Mouse (Mus musculus): ENCODE results near the gene Orai1. TPM values are rescaled to one million over a fixed set of nuclear protein-coding genes. Genes with fewer than 3 reads are reported as not detected.

Gene Orai1
- polyA plus RNA-seq, 1 experiment from 2014 or later = 14.3 TPM

DNA sequence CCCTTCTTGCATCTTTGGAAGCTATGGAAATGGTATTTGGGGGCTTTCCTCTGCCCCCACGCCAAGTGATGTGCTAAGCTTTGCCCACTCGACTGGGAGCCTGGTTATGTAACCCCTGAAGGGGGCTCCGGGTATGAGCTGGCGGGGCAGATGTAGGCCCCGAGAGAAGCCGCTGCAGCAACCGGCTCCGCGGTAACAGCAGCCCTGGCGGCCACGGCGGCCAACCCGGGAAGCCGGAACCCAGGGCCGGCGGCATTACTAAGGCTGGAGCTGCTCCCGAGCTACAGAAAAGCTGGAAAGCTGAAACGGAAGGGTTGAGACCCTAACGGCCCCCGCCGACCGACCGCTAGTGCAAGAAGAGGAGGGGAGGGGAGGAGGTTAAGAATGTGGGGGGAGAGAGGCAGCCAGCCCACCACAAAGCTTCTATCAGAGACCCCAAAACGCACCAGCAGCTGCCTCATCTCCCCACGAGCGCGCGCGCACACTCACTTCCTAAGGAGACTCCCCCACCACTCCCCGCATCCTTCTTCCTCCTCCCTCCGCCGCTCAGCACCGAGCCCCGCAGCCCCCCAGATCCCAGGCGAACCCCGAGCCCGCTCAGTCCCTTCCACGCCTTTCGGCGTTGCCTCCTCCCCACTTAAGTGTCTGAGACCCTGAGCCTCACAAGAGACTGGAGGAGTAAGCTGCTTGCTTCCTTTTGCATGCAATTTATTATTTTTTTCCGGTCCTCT lies 26.7 kb upstream of the Orai1 start:
- Histone ChIP-seq H3K4me2 (peak overlapping the region; percentile 98), H3K9me3 (no peaks in the 10 kb centered on the region), H3K27me3 (no peaks in the 10 kb centered on the region), H3K27ac (replicated peaks) (peak overlapping the region; percentile 77), H3K4me1 (replicated peaks) (peaks cover 54% of the 10 kb centered on the region), H3K4me3 (peak overlapping the region; percentile 78), H3K9ac (peak overlapping the region; percentile 68), H3K36me3 (no peaks in the 10 kb centered on the region)
- under 1% methylated on average over 37 of the region's 41 CpGs for WGBS
- 0 out of 2 replicates have a peak, but pooled peaks have one; percentile 23 for ATAC-seq (ENCODE audit: low FRiP score, low read depth)

DNA sequence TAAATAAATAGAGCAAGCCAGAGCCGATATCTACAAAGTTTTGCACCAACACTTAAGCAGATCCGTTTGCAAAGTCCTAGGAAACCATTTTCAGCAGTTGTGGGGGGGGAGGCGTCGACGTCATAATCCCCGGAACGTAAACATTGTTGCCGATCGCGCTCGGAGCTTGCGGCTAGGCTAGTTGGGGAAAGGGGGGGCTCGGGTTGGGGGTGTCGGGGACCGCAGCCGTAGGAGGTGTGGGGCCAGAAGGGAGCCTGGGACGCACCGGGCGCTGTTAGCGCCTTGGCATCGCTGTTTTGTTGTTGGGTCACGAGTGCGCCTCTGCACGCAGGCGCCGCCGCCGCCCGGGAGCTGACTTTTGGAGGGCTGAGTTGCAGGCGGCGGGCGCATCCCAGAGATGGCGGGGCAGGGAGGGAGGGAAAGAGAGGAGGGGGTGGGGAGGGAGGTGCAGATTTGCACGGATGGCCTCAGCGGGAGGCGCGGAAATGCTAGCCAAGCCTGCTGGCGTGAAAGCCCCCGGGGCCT lies 25.8 kb upstream of the Orai1 start:
- peaks cover 54% of the 10 kb centered on the region for H3K4me1 ChIP-seq (replicated peaks)
- H3K9me3 ChIP-seq = no peaks in the 10 kb centered on the region
- peak overlapping the region; percentile 68 for H3K9ac ChIP-seq
- H3K4me3 ChIP-seq = peak overlapping the region; percentile 78
- H3K27me3 ChIP-seq = no peaks in the 10 kb centered on the region
- H3K4me2 ChIP-seq = peak overlapping the region; percentile 98
- ATAC-seq (ENCODE audit: low FRiP score, low read depth) = peak; percentile 74
- 1% methylated on average over 24 of the region's 39 CpGs for WGBS
- peak overlapping the region; percentile 77 for H3K27ac ChIP-seq (replicated peaks)
- H3K36me3 ChIP-seq = no peaks in the 10 kb centered on the region

DNA sequence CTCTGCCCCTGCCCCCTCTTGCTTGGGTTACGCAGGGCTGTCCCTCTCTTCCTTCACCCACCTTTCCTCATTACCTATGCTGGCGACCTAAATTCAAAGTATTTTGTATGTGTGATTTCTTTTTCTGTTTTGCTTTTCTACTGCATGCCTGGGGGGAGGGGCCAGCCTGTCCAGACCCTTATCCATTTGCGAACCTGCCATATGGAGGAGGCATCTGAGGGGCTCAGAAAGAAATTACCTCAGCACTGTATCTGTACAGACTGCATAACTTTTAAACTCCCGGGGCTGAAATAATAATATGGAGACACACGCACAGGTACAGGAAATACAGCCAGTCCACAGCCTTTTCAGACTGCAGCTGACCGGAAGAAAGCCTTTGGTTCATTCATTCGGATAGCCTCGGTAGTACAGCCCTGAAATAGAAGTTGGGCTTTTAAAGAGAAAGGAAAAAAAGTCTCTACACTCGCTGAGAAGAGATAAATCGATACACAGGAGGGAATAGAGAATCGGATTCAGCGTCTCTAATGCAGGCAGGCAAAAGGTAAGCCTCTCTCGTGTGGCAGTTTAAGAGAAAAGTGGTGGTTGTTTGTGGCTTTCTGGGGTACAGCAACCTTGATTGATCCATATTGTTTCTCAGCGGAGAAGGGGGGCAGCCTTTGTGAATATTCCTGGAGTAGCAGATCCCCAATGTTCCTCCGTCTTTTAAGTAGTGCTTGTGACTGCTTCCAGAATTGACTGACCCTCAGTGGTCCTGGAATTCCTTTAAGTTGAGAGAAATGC lies 25.1 kb upstream of the Orai1 start, which contains the start of gene Kdm2b:
Gene Kdm2b, minus strand, starts transcription at position 273 of the 780 bp plus-strand sequence.
- H3K9ac ChIP-seq = peak within 1 kb of the TSS; percentile 68
- no peaks in the 10 kb centered on the region for H3K36me3 ChIP-seq
- WGBS = 2% methylated on average over 14 of the region's 15 CpGs
- no peaks in the 10 kb centered on the region for H3K27me3 ChIP-seq
- no peaks in the 10 kb centered on the region for H3K9me3 ChIP-seq
- peak within 1 kb of the TSS; percentile 77 for H3K27ac ChIP-seq (replicated peaks)
- peaks cover 52% of the 10 kb centered on the region for H3K4me1 ChIP-seq (replicated peaks)
- peak within 1 kb of the TSS; percentile 98 for H3K4me2 ChIP-seq
- peak within 1 kb of the TSS; percentile 78 for H3K4me3 ChIP-seq
- peak; percentile 32; the same call in 1 of the 2 replicates for ATAC-seq (ENCODE audit: low FRiP score, low read depth)

DNA sequence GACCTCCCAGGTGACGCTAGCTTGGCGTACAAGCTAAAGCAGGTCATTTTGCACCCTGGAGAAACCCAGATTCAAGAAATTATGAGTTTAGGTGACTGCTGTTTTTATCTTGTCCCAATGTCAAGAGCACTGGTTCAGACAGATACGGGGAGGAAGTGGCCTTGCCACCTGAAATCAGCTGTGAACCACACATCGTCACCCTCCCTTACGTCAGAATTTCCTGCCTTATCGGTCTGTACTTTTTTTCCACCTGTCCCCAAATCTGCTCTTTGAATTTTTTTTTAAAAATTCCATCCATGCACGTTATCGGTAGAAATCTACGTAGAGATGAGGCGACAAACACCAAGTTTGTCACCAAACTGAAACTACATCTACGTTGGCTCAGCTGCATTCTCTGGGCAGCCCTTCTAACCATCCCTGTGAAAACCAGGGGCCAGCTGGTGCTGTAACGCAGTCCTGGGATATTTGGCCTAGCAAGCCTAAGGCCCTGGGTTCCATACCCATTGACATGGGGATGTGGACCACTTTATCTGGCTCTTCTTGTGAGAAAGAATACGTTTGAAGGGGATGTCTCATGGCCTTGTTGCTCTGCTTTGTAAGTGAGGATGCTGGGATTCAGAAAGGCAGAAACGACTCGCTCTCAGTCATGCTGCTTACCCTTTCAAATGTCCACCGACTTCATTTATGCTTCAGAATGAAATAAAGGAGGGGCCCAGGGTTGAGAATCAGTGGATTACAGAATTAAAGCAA lies 24.3 kb upstream of the Orai1 start:
- peak overlapping the region; percentile 78 for H3K4me3 ChIP-seq
- H3K36me3 ChIP-seq = no peaks in the 10 kb centered on the region
- no peaks in the 10 kb centered on the region for H3K9me3 ChIP-seq
- no peak for ATAC-seq (ENCODE audit: low FRiP score, low read depth)
- H3K27ac ChIP-seq (replicated peaks) = peak overlapping the region; percentile 77; the same call in 1 of the 2 replicates
- H3K4me2 ChIP-seq = peak overlapping the region; percentile 98
- peaks cover 44% of the 10 kb centered on the region for H3K4me1 ChIP-seq (replicated peaks)
- 0 out of 2 replicates have a peak overlapping the region, but pooled peaks have one; percentile 3 for H3K9ac ChIP-seq
- no peaks in the 10 kb centered on the region for H3K27me3 ChIP-seq
- 15% methylated on average over 16 of the region's 16 CpGs for WGBS

DNA sequence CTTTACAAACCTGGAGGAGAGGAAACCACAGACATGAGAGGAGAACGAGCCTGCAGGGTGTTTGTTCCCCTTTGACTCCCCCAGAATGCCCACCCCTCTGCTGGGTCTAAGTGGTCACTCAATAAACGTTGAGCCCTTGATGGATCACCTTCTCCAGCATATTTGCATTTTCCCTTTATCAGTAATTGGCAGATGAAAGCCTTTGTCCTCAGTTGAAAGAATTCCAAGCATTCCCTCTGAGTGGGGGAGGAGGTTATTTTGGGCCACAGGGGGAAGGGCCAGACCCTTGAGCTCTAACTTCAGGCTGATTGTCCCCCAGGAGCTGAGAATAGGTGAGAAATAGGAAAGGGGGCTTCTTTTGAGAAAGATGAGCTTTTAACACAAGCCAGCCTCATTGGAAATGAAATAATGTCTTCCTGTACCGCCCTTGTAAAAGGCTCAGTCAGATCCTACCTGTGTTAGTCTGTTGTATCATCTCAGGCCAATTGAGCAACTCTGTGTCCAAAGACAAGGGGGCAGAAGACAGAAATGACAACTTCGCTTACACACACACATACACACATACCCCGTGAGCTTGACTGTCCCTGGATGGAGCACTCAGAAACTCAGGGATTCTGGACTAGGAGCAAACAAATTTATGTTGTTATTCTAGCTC lies 23.4 kb upstream of the Orai1 start:
- no peak for ATAC-seq (ENCODE audit: low FRiP score, low read depth)
- 26% methylated on average over 5 of the region's 5 CpGs for WGBS
- no peak overlapping the region for H3K4me3 ChIP-seq

DNA sequence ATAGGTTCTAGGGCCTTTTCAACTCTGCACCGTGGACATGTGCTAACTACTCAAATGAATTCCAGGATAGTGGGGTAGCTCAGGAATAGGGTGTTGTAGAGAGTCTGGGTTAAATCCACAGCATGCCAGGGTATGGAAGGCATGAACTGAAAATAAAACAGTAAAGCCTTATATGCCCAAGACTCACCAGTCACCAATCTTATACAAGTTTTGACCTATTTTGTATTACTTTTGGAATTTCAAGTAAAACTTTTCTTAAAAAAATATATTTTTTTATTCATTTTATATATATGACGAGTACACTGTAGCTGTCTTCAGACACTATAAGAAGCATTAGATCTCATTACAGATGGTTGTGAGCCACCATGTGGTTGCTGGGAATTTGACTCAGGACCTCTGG lies 21.1 kb upstream of the Orai1 start:
- H3K36me3 ChIP-seq = no peaks in the 10 kb centered on the region
- H3K9me3 ChIP-seq = no peaks in the 10 kb centered on the region
- 48% methylated on average over 2 of the region's 2 CpGs for WGBS
- H3K4me3 ChIP-seq = no peak overlapping the region
- no peak overlapping the region for H3K9ac ChIP-seq
- H3K27me3 ChIP-seq = no peaks in the 10 kb centered on the region
- H3K27ac ChIP-seq (replicated peaks) = no peak overlapping the region
- peaks cover 26% of the 10 kb centered on the region for H3K4me1 ChIP-seq (replicated peaks)
- H3K4me2 ChIP-seq = peak overlapping the region; percentile 14; the same call in 1 of the 2 replicates
- no peak for ATAC-seq (ENCODE audit: low FRiP score, low read depth)

More for the DNA sequence above, 23.4 kb upstream of the Orai1 start:
- Histone ChIP-seq H3K36me3 (no peaks in the 10 kb centered on the region), H3K4me1 (replicated peaks) (peaks cover 42% of the 10 kb centered on the region), H3K9me3 (no peaks in the 10 kb centered on the region), H3K27ac (replicated peaks) (no peak overlapping the region), H3K9ac (no peak overlapping the region), H3K4me2 (peak overlapping the region; percentile 98), H3K27me3 (no peaks in the 10 kb centered on the region)

DNA sequence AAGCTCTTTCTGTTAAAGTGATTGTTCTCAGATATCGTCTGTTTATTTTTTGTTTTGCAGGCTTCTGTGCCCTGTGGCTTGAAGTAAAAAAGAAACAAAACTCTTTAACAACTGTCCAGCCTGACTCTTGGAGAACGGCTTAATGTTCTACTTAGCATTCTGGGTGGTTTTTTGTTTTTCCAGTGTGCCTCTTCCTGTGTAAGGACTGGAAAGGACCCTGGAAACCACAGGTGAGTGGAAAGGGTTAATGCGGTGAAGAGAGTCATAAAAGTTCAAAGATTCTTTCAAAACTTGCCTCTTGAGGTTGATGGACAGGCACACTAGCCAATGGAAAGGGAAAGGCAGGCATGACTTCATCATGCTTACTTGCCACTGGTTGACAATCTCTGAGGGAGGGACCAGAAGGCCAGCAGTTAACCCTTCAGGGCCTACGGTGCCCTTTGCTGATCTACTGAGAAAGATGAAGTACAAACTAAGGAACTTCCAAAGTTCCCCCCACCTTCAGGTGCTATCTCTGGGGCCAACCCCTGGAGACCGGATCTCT lies 20.5 kb upstream of the Orai1 start:
- ATAC-seq (ENCODE audit: low FRiP score, low read depth) = 0 out of 2 replicates have a peak, but pooled peaks have one; percentile 74
- H3K27ac ChIP-seq (replicated peaks) = no peak overlapping the region
- H3K4me2 ChIP-seq = peak overlapping the region; percentile 14; the same call in 1 of the 2 replicates
- H3K36me3 ChIP-seq = no peaks in the 10 kb centered on the region
- WGBS = 8% methylated on average over 5 of the region's 5 CpGs
- no peaks in the 10 kb centered on the region for H3K9me3 ChIP-seq
- no peak overlapping the region for H3K4me3 ChIP-seq
- H3K27me3 ChIP-seq = no peaks in the 10 kb centered on the region
- H3K9ac ChIP-seq = no peak overlapping the region
- peaks cover 24% of the 10 kb centered on the region for H3K4me1 ChIP-seq (replicated peaks)

DNA sequence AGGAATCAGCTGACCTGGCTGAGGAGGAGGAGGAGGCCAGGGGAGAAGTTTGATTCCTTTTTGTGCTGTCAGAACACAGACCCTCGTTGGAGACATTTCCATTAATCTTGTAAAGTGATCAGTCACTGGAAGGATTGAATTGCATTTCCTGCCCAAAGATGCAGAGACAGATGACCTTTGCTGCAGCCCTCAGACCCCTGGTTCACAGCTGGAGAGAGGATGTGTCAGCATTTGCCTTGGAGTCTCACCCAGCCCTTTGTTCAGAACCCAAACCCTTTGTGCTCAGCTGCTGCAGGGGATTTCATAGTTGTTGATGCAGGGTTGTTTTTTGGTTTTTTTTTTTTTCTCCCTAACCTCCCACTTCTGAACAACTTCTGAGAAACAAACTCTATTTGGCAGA lies 20.0 kb upstream of the Orai1 start:
- Histone ChIP-seq H3K9me3 (no peaks in the 10 kb centered on the region), H3K36me3 (no peaks in the 10 kb centered on the region), H3K4me3 (no peak overlapping the region), H3K9ac (no peak overlapping the region), H3K4me2 (no peak overlapping the region), H3K4me1 (replicated peaks) (peaks cover 18% of the 10 kb centered on the region), H3K27me3 (no peaks in the 10 kb centered on the region), H3K27ac (replicated peaks) (no peak overlapping the region)
- no peak for ATAC-seq (ENCODE audit: low FRiP score, low read depth)
- 3% methylated on average over 1 of the region's 1 CpGs for WGBS

DNA sequence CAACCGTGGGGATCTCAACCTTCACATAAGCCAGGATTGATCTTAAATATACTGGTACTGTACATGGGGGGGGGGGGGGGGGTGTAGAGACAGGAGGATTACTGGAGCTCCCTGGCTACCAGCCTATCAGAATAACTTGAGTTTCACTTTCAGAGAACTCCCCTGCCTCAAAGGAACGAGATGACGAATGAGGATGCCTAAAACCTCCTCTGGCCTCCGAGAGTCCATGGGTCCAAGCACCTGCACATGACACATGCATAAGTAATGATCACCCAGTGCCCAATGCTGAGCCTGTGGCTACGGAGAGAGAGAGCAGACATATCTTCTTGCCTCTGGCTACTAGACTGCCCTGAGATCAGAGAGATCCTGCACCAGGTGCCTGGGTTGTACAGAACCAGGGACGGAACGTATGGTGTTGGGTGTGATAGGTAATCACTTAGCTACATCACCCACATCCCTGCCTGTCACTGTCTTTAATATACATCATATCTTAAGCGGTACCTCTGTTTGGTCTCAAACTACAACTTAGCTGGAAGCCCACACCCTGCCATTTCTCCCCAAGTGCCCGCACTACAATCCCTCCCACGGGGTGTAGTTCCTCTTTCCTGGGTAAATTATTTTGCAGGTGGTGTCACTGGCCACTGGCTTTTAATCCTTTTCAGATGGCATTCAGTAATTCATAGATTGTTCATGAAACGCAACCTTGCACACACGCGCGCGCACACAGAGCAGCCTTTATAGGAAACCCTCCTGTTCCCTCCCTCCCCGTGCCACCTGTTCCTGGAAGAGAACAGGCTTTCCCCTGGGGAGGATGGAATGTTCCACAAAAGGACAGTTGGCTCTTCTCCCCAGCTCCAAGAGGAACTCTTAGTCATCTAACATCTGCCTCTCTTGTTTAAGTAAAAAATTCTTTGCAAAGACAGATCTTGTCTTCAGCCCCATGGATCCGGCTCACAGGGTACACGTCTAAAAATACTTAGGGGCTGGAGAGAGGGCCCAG lies 17.4 kb upstream of the Orai1 start:
- Histone ChIP-seq H3K27ac (replicated peaks) (no peak overlapping the region), H3K4me2 (no peak overlapping the region), H3K36me3 (no peaks in the 10 kb centered on the region), H3K27me3 (no peaks in the 10 kb centered on the region), H3K9ac (no peak overlapping the region), H3K4me3 (no peak overlapping the region), H3K4me1 (replicated peaks) (no peaks in the 10 kb centered on the region), H3K9me3 (no peaks in the 10 kb centered on the region)
- ATAC-seq (ENCODE audit: low FRiP score, low read depth) = no peak
- WGBS = 85% methylated on average over 18 of the region's 18 CpGs

DNA sequence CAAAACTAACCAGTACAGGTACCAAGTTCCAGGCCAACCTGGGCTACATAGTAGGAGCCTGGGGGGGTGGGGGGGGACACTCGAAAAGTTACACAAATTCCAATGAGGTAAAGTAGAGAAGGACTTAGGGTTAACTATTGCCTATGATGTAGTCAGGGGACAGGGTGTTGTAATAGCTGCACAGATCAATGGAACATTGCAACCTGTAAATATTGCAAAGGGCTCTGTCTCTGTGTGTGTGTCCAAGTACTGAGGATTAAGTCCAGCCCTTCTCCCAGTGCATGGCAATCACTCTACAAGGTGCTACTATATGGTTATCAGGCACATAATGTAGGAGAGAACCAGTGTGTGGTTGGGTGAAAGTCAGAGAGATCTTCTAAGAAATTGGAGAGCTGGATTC lies 14.0 kb upstream of the Orai1 start:
- no peaks in the 10 kb centered on the region for H3K9me3 ChIP-seq
- no peak overlapping the region for H3K4me3 ChIP-seq
- no peak overlapping the region for H3K27ac ChIP-seq (replicated peaks)
- H3K4me1 ChIP-seq (replicated peaks) = 0 out of 2 replicates have a peak, but pooled peaks cover 4% of the 10 kb centered on the region
- H3K9ac ChIP-seq = no peak overlapping the region
- ATAC-seq (ENCODE audit: low FRiP score, low read depth) = no peak
- no peaks in the 10 kb centered on the region for H3K27me3 ChIP-seq
- H3K36me3 ChIP-seq = no peaks in the 10 kb centered on the region
- H3K4me2 ChIP-seq = no peak overlapping the region
- WGBS = 72% methylated on average over 1 of the region's 1 CpGs

All from hindbrain, embryonic 15.5 days (tissue).